Mouse (Mus musculus) kidney, adult 8-10 months (tissue): Measurements from ENCODE around the gene Nhp2.

Experiments
- DNase-seq, 2 experiments: peaks; one replicate each; pipeline ENCODE4 v3.0.0; 2022

The Nhp2 gene

GRCm38 (mm10) chr11:51619409-51620060, at the start of gene Nhp2:
TSS of gene Nhp2 (plus strand) at chr11:51619735.
- DNase-seq: peak; percentile 99 to 100

DNA sequence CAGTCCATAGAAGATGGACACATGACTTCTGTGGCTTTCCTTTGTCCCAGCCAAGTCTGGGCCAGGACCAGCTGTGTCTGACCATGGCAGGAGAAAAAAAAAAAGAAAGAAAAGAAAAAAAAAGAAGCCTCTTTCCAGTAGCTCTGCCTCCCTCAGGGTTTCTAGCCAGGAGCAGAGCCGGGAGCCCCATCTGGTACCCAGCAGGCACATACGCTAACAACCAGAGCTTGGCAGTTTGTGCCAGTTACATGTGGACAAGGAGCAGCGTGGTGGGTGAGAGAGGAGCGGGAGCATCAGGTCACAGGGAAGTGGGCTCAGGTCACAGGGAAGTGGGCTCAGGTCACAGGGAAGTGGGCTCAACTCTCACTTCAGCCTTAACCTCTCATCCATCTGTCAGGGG, 43.1 kb upstream of the Nhp2 start:
- DNase-seq: no peak

GRCm38 (mm10) chr11:51577587-51577986, 41.9 kb upstream of the Nhp2 start:
- DNase-seq: no peak

DNA sequence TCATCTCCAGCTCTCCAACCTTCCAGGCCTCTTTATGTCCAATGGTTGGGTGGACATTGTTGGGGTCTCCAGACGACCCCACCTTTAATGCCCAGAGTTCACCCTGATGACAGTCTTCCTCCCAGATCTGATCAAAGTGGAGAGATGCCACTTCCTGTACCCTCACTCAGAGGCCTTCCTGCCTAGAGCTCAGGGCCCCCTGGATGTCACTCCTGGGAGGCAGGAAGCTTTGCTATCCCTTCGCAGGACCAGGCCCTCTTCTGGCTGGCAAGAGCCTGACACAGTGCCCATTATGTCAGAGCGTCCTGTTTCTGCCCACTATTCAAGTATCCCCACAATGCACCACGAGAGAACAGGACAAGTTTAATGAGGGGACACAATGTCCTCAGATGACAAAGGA, 40.5 kb upstream of the Nhp2 start:
- DNase-seq: no peak

DNA sequence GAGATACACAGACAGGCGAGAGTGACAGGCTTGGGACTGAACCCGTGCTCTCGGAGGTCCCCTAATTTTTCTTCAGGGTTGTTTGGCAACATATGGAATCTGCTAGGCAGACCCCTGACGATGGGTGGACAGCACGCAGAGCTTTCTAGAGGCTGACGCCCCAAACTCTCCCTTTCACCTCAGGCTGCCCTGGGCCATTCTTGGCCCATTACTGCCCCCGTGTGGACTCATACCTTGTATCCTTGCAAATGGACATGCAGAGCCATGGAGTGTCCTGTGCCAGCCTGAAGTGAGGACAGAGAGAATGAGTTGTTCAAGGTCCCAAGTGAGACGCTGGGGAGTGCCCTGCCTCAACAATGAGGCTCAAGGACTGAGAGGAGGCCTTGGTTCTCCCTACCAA, 36.8 kb upstream of the Nhp2 start:
- DNase-seq: peak; percentile 71 to 86

DNA sequence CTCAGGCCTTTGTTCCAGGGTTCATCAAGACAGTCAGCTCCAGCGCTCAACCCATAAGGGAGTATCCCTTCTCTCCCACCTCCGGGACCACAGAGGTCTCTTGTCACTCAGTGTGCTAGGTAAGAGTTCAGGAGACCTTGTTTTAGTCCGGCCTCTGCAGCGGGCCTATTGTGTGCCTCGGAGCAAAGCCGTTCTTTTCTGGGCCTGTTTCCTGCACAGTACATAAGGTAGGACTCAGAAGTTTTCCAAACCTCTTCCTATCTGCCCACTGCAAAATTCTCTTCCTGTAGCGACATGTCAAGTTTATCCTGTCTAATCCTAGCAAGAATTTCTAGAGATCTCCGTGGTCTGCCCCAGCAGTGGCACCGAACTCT, 35.5 kb upstream of the Nhp2 start:
- no peak for DNase-seq

GRCm38 (mm10) chr11:51584431-51585248, 34.9 kb upstream of the Nhp2 start, which contains the start of gene Phykpl:
TSS of gene Phykpl (plus strand) at chr11:51584757.
- DNase-seq: peak; percentile 98 to 99

GRCm38 (mm10) chr11:51585608-51586252, 33.8 kb upstream of the Nhp2 start:
- DNase-seq: no peak

- no peak for DNase-seq
Measured at GRCm38 (mm10) chr11:51586411-51586810, 33.1 kb upstream of the Nhp2 start.

- no peak for DNase-seq
Measured at GRCm38 (mm10) chr11:51587059-51587458, 32.5 kb upstream of the Nhp2 start.

GRCm38 (mm10) chr11:51588833-51589232, 30.7 kb upstream of the Nhp2 start:
- DNase-seq: no peak

DNA sequence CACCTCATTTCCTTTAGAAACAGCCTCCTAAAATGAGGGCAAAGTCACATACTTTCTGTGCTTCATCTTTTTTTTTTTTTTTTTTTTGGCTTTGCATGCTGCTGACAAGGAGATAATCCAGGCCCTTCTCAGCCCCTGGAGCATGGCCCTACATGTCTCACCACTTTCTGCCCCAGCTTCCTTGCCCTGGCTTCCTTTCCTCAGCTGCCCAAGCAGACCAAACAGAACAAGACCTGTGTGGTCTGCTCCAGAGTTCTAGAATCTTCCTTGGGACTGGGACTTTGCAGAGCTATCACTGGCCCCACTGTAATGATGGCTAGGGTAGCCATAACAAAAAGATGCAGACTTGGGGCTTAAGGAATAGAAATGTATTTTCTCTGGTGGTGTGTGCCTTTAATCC, 29.5 kb upstream of the Nhp2 start:
- no peak for DNase-seq

DNA sequence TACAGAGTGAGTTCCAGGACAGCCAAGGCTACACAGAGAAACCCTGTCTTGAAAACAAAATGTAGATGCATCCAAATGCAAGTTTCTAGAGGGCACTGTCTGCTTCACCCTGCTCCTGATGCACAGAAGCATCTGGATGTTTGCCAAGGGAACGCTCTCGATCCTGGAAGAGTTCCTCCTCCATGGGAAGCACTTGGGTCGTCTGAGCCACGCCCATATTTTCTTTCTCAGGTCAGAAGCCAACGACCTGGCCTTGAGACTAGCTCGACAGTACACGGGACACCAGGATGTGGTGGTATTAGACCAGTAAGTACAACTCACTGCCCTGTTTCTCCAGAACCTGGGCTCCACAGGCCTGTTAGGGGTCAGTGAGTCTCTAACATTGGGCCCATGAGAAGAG, 28.4 kb upstream of the Nhp2 start:
- no peak for DNase-seq

DNA sequence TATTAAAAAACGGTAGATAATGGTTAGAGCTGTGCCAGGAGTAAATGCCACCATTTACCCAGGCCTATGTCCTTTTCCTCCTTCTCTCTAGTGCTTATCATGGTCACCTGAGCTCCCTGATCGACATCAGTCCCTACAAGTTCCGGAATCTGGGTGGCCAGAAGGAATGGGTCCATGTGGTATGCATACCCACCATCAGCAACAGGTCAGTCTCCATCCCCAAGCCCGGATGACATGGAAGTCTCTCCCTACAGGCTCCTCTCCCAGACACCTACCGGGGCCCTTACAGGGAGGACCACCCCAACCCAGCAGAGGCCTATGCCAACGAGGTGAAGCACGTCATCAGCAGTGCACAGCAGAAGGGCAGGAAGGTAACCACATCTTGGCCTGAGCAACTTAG, 27.6 kb upstream of the Nhp2 start:
- no peak for DNase-seq

DNA sequence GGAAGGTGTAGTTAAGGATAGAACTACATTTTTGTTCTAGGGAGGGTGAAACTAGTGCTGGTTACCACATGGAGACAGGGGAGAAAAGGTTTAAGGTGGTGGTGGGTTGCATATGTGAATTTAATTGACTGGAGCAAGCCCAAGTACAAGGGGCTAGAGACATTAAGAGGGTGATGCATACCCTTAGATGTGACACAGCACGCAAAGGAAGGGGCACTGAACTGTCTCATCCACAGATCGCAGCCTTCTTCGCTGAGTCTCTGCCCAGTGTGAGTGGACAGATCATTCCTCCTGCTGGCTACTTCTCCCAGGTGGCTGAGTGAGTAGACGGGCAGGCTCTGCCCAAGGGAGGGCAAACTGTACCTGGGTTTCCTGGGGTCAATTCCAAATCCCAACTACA, 26.2 kb upstream of the Nhp2 start:
- DNase-seq: no peak

DNA sequence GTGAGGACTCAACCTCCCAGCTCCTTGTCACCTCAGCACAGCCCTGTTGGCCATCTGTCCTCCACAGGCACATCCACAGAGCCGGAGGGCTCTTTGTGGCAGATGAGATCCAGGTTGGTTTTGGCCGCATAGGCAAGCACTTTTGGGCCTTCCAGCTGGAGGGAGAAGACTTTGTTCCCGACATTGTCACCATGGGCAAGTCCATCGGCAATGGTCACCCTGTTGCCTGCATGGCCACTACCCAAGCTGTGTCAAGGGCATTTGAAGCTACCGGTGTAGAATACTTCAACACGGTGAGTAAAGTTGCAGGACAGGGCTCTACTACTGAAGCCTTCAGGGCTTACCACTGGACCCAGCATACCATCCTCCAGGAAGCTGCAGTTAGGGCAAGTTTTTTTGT, 25.7 kb upstream of the Nhp2 start:
- DNase-seq: no peak

DNA sequence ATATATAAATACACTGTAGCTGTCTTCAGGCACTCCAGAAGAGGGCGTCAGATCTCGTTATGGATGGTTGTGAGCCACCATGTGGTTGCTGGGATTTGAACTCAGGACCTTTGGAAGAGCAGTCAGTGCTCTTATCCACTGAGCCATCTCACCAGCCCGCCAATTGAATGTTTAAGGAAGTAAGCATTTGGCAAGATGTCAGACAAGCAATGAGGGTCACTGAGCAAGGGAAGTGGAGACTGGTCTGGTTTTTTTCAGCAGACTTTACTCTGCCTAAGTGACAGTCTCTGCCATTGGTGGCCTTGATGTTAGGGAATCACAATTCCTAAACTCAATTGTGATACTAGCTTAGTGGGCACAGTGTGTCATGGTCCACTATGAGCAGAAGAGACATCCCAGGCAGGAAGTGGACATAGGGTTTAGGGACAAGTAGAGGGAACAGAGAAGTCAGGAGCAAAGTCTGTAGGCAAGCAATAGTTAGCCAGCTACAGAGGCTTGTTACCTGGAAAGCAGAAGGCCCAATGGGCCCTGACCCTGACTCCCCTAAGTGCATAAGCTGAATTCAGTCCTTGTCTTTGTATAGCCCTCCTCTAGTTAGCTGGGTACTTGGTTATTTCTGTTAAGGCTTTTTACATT, 24.7 kb upstream of the Nhp2 start:
- DNase-seq: no peak

DNA sequence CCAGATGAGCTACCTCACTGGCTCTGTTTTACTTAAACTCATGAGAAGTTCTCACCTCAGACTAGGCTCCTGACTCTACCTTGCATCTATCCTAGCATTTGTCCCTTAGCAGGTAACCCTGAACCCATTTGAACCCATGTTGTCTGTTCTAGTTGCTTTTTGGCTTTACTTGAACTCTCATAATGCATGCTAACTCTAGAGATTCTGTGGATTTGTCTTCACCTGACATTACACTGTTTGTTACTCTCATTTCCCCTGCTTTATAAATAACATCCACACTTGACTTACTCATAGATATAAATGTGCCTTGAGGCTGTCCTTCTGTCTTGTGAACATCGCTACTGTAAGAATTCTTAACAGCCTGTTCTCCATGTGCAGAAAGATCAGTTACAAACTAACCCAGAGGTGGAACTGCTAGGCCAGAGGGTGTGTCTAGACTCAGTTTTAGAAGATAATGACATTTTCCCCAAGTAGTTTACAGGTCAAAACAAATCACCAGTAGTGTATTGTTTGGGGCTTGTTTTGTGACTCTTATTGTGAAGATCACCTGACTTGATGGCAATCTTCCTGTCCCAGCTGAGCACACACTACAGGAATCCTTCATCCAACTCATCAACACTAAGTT, 24.0 kb upstream of the Nhp2 start:
- no peak for DNase-seq

GRCm38 (mm10) chr11:51597553-51597952, 22.0 kb upstream of the Nhp2 start:
- DNase-seq: no peak

DNA sequence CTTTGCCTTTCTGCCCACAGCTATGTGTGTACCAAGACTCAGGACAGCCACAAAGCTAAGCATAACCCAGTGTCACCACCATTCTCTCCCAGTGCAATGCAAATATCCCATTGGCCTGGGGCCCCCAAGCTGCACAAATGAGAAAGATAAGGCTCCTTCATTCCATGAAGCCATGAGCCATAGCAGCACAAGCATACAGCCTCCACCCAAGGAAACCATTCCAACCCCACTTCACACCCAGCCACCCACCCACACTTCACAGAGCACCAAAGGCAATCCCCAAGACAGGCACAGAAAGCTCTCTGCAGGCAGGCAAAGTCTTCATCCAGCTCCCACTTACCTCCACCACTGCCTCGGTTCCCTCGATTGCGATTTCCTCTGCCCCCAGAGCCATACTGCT, 17.3 kb upstream of the Nhp2 start:
- no peak for DNase-seq

DNA sequence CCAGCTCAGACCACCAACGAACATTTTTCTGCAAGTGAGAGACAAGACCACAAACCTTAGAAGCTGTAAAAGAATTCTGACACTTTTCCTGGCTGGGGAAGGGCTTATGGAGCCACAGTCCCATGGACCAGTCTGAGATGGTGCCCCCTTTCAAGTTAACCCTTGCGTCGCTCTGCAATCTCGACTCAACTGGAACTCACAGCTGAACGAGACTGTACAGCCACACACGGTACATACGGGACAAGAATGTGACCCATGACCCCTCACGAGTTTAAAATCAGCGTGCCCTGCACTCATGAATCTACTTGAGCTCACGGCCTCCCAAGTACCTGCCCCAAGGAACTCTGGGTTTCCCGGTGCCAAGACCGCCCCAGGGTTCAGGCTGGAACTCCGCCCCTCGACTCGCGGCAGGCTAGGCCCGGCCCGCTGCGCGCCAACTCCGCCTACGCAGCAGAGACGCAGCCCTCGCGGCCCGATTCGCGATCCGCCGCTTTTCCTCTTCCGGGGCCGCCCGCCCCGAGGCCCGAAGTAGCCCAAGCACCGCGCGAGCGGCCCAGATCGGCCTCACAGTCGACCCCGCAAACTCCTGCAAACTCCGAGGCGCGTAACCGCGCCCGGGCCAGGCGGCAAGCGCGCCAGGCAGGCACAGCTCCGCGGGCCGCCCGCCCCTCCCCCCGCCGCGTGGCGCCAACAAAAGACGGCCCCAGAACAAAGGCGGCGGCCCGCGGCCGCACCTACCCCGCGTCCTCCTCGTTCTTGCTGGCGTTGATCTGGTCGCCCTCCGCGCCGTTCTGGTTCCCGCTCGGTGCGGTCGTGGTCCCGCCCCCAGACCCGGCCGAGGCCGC, 13.7 kb upstream of the Nhp2 start:
- DNase-seq: peak; percentile 94 to 95

DNA sequence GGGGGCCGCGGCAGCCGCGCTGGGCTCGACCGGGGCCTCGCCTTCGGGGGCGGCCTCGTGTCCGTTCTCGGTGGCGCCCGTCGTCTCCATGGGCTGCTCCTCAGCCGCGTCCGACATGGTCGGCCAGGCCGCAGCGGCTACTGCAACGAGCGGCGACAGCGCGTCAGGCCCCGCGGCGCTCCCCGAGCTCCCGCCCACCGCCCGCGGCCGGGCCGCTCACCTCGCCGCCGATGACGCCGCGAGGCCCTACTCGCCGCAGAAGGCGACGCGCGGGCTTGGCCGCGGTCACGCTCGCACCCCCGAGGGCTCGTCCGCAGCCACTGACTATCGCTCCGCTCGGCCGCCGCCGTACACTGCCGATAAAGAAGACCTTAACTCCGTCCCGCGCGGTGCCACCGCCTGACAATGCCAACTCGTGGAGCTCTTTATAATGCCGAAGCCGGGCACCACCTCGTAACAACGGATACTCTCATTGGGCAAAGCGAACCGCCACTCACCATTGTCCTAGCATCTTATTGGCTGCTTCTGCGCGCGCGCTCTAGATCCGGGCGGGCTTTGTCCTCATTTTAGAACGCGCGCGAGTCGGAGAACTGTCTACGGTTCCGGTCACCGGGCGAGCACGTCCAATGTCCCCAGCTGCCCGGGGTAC, 13.0 kb upstream of the Nhp2 start, which contains the start of gene Hnrnpab:
Gene Hnrnpab (minus strand): TSS at position 401 of the 649 bp plus-strand sequence.
- DNase-seq: peak; percentile 97 to 98
